Mouse (Mus musculus) left cerebral cortex, postnatal 4 days (tissue): ENCODE data around the gene Zfp593. TPM values are rescaled to one million over a fixed set of nuclear protein-coding genes. Genes with fewer than 3 reads are reported as not detected.
A peak's percentile ranks its signal among the peaks of the same experiment; 100 is the strongest.
"Not testable (repeated sequence)": the region's sequence is repeated elsewhere in the genome, so short reads cannot be mapped to it uniquely, and the experiment has no call there.

Source experiments
- DNase-seq: peaks from one replicate; pipeline ENCODE4 v3.0.0-alpha.2; 2022
- intact Hi-C: fragments of 180-260 bp; cut with DNase I; formaldehyde crosslinking; loops from one replicate; pipeline ENCODE4 v1.15.1; 2025
- total RNA-seq, 2 experiments: library from RNA; stranded (reverse); gene quantifications; 2 replicates each; pipeline ENCODE4 v1.2.3; 2021

Gene Zfp593
- total RNA-seq, result 10 to 100 TPM; 15.4 to 16.5 TPM

DNA sequence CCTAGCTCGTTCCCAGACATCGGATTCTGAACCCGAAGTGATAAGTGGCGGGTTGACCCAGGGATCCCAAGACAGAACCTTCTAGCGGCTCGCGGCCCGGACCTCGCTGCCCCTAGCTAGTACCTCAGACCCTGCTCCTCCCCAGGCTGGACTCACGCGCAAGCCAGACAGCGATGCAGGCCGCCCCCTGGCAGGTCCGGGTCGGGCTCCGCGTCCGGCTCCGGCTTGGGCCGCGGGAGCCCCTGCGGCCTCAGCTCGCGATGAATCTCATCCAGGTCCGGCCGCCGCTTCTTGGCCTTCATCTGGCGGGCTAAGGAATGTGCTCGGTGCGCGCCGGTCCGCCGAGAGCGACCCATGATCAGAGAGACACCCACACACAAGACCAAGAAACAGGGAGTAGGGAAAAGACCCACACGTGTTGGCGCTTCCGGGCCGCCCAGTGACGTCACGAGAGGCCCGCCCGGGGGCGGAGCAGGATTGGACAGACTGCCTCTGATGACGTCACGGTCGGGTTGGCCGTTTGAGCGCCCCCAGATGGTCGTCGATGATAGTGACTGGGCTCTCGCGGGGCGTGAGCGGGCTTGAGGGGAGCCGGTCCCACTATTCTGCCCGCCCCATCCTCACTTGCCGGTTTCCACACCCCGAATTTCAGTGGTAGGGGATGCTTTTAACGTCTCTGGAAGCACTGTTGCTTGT lies at the start of gene Zfp593:
Zfp593 (minus strand) TSS at position 445 of the 696 bp plus-strand sequence.
- DNase-seq, result peak; percentile 96
- intact Hi-C loops, result no loop called here

DNA sequence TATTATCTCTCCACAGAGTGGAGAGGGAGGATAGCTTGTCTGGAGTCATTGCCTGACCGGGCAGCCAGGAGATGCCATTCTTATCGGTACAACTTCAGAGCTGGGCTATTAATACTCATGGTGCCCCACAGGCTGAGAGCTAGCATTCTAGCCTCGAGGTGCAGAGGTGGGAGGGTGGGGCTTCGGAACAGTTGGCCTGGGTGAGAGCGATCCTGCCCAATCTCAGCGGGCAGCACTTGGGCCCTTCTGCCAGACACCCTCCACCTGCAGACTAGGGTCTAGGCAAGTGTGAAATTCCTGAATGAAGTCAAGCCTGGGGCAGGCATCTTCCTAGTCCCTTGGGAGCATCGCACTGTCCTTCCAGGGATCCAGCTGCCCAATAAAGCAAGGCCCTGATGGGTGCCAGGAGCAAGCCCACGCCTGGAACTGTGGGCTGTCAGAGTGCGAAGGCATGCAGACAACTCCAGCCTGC lies 48.3 kb upstream of the Zfp593 start:
- intact Hi-C loops, result no loop called here
- no peak for DNase-seq

DNA sequence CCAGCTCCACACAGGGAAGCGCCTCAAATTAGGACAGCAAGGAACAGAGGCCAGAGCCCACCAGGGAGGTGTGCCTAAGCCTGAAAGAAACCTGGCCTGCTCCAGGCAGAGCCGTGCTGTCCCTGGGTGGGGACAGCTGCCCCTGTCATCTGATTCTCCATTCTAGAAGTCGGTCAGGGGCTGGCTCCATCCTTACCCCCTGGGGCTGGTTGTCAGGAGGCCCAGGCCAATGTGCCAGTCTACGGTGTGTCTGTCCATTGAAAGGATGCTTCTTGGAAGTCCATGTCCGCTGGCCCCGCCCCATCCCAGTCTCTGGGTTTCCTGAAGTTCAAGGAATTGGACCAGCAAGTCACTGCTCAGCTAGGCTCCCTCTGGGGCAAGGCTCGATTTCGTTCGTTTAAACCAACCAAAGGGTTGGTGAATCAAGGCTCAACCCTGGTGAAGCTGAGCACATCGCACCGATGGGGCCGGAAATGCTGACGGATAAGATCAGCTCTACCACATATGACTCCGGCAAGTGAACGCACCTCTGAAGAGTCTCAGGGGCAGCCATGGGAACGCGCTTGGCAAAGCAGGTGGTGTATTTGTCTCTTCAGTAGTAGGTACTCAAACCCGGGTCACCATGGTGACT lies 47.8 kb upstream of the Zfp593 start:
- intact Hi-C loops, result no loop called here
- peak; percentile 30 for DNase-seq

DNA sequence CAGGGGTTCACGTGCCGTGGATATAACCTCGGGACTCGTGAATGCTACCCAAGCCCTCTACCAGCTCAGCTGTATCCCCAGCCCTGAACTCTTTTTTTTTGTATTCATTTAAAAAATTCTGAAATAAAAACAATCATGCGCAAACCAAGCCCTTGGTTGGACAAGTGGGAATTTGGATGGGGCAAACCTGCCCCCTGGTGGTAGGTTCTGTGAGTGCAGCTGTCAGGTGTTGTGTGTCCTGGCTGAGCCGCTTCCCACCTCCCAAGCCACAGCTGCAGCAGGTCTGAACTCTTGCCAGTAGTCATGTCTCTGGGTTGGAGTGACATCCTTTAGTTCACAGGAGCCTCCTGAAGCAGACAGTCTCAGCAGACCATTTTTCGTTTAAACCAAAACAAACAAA lies 46.7 kb upstream of the Zfp593 start:
- peak; percentile 75 for DNase-seq
- intact Hi-C loops, result no loop called here

DNA sequence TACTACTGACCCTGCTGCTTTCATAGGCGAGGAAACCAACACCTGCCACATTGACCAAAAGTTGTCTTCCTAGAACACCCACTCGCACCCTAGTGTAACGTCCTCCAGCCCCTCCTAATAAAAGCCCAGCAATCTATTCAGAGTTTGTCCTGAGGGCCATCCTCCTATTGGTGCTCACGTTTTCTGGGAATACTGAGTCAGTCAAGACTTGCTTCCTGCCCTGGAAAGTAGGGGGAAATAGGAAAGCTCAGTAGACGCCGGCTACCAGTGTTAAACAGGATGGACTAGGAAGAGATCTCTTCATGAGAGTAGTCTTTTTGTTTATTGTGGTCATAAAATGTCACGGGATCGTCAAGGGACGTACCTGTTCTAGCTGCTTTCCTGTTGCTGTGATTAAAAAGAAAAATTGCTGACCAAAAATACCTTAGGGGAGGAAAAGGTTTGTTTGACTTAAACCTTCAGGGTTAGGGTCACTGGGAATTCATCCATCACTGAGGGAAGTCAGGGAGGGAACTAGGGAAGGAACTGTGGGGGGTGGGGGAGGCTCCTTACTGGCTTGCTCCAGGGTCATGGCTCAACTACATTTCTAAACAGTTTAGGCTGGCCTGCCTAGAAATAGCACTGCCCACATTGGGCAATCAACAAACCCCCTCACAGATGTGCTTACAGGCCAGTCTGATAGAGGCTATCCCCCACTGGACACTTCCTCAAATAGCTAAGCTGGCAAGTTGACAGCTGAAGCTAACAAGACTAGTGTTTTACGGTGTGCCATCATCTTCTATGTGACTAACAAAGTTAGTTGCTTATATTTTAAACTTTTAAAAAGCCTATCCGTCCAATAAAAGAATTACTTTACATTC lies 43.2 kb upstream of the Zfp593 start:
- intact Hi-C loops, result no loop called here
- DNase-seq, result no peak

DNA sequence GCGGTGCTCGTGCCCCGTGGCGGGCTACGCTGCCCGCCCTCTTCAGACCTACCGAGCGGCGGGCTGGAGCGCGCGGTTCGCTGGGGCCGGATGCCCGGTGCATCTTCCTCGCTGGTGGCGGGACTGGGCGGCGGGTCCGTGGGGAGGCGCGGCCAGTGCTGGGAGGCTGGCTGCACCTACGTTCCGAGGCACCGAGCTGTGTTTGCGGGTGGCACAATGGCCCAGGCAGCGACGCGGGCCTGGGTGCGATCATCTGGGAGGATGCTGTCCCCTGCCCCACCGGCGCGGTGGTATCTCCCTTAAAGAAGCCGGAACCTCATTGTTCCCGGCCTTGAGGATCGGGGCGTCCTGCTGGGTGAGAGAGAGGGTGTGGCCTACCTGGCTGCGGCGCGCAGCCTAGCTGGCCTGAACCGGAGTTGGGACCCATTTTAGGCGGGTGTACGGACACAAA lies 42.2 kb upstream of the Zfp593 start, which contains the start of gene Pdik1l:
Pdik1l (minus strand) TSS at position 321 of the 451 bp plus-strand sequence.
- intact Hi-C loops, result no loop called here
- DNase-seq, result peak; percentile 85

DNA sequence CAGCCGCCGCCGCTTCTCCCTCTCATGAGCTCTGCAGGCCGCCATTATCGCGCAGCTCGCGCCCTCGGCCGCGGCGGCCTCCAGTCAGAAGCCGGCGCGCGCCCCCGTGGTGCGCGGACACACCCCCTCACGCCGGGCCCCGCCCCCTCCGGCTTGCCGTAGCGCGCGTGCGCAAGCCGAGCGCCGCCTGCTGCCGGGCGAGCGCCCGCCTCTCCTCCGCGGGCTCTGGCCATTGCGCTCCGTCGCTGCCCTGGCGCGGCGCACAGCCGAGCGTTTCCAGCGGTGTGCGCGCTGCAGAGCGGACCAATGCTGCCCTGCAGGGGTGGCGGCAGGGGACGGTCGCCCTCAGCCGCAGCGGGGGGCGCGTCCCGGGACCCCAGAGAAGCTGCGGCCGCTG lies 41.8 kb upstream of the Zfp593 start:
- peak; percentile 96 for DNase-seq
- intact Hi-C loops, result no loop called here

DNA sequence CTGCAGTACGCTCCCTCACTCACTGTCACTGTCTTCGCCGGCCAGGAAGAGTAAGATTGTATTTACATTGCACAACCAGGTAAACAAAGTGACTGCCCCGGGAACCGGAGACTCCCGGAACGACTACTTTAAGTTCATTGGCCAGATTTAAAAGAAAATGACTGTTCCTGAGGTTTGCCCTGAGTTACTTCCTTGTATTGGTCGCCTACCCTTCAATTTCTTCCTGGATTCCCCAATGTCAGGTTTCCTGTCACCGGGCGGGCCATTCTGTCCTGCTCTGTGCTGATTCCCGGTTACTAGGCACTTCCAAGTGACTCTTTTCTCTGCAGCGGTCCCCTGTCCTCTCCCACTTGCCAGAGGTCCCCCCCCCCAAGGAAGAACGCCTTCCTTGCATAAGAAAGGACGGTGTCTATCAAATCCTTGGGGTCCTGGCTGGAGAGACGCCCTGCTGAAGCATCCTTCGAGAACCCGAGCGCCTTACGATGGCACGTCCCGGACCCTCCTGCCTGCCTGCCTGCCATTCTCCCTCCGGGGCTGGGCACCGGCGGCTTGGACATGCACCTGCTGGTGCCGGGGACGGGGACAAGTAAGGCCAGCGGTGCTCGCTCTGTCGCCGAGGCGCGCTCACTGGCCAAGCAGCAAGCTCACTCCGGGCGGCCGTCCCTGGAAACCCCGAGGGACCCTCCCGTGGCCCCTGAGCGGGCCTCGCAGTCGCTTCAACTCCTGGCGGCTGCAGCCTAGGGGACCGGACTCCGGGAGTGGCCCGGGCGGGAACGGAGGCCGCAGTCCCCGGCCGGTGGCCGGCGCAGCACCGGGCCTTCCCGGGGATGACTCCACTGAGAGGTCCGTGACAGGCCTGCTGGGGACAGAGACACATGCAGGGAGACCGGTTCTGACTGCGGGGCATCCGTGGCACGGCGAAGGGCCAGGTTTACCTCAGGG lies 41.1 kb upstream of the Zfp593 start:
- intact Hi-C loops, result no loop called here
- peak; percentile 43 for DNase-seq

DNA sequence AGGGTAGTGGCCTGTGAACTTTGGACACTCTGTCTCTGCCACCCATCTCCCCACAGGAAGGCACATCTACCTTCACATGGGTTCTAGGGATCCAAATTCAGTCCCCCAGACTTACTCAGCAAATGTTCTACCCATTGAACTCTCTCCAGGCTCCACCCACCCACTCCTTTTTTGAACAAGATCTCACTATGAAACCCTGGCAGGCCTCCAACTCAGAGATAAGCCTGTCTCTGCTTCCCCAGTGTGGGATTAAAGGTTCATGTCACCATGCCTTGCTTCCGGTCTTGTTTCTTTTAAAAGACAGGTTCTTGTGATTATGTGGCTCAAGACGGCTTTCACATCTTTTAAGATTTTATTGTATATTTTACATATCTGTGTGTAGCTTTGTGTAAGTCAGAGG lies 39.5 kb upstream of the Zfp593 start:
- no peak for DNase-seq
- intact Hi-C loops, result no loop called here

DNA sequence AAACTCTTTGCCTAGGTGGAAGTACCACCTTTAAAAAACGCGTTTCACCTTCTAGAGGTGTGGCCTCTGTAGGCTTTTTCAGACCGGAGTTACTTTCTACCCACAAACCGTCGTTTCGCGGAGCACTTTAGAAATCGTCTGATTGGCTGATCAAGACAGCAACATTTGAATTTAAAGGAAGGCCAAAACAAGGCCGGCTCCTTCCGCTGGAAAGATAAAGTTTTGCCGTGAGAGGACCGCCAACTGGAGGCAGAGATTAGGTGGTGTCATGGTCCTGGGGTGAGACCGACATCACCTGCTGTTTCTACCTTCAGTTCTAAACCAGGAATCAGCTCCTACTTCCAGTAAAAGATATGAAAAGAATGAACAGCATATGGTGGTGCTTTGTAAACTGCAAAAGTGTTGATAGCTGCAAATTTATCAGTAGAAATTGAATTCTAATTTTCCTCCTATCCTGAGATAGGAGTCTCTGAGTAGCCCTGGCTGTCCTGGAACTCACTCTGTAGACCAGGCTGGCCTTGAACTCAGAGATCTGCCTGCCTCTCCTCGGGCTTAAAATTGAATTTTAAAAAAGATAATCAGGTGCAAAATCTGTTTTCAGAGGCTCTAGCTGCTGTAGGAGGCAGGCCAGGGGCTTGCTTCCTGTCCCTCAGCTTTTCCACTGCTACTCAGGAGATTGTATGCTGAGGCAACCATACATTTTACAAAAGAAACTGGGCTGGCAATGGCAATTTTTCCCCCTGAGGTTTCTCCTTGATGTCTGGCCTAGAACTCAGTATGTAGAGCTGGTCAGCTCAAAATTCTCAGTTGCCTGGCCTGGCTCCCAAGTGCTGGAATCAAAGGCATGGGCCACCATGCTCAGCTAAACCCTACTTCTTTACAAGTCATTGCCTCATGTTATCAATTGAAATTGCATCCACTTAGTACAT lies 28.3 kb upstream of the Zfp593 start:
- DNase-seq, result no peak
- intact Hi-C loops, result no loop called here

DNA sequence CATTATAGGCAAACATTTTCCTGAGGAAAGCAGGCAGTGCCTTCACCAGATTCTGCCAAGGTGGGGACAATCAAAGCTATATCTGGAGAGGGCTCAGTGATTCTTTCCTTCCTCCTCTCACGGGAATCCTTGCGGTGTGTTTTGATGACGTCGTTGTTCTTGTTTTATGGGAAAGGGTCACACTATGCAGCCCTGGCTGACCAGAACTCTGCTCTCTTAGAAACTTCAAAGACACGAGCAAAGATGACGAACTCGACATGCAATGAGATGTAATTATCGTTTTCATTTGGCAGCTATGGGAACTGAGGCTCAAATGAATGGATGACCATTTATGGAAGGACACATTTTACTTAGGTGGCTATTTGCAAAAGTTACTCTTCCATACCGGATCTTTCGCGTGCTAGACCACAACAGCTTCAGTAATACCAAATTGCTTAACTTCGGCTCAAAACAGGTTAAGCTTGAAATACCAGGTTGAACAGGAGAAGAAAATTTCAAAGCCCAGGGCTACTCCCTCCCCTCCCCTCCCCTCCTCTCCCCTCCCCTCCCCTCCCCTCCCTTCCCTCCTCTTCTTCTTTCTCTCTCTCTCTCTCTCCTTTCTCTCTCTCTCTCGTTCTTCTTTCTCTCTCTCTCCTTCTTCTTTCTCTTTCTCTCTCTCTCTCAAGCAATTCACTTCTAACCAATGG lies 27.5 kb upstream of the Zfp593 start:
- intact Hi-C loops, result no loop called here
- no peak for DNase-seq

DNA sequence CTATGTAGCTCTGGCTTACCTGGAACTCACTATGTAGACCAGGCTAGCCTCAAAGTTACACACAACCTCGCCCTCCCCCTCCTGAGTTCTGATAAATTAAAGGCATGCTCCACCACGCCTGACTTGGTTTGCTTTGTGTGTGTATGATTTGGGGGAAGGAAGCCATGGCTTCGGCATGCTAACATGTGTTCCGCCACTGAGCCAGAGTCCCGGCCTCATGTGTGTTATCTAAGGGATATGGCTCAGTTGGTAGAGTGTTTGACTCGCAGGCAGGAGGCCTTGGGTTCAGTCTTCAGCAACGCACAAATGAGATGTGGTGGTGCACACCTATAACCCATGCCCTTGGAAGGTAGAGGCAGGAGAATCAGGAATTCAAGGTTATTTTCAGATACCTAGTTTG lies 26.6 kb upstream of the Zfp593 start:
- no peak for DNase-seq
- intact Hi-C loops, result no loop called here

DNA sequence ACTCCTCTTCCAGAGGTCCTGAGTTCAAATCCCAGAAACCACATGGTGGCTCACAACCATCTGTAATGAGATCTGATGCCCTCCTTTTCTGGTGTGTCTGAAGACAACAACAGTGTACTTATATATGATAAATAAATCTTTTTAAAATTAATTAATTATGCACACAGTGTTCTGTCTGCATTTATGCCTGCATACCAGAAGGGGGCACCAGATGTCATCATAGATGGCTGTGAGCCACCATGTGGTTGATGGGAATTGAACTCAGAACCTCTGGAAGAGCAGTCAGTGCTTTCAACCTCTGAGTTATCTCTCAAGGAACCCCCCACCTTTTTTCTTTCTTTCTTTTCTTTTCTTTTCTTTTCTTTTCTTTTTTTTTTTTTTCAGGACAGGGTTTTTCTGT lies 24.2 kb upstream of the Zfp593 start:
- DNase-seq, intact Hi-C loops: not testable (repeated sequence)

DNA sequence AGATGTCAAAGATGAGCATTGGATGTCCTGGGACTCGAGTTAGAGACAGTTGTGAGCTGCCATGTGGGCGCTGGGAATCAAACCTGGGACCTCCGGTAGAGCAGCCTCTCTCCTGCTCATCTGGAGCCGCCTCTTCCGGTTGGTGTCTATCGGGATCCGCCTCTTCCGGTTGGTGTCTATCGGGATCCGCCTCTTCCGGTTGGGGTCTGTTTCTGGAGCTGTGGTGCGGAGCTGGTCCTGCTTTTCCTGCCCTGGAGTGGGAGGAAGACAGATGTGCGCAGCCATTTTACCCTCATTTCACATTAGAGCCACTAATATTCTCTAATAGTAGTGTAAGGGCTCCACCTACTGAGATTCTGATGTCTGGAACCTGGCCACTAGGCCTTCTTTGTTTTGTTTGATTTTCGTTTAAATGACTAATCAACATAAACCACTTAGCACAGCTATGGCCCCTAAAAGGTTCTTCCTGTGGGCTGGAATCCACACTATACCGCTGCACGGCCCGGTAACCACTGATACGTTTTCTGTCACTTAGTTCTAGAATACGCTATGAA lies 22.8 kb upstream of the Zfp593 start:
- intact Hi-C loops, result no loop called here
- no peak for DNase-seq

DNA sequence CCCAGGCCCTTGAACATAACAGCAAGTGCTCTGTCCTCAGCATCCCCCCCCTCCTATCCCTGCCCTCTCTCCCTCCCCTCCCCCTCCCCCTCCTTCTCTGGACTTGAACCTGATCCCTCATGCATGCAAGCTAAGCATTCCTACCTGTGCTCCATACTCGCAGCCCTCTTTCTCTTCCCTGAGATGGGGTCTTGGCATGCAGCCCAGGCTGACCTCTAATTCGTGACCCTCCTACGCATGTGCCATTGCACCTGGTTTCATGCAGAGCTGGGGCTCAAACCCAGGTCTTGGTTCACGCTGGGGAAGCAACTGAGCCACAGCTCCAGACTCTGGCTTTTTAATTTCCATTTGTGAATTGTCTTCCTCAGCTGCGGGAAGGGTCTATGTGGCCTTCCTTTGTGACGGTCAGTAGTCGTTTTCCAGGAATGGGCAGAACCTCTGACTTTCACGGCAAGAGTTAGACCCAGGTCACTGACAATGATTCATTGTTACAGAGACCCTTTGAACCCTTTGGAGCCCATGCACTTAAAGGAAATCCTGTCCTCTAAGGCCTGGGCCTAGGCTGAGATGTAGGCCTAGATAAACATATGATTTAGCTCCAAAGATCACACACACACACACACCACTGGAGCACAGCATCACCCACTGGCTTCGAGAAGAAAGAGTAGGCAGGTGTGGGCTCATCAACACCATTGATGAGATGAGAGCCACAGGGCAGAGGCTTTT lies 20.6 kb upstream of the Zfp593 start:
- intact Hi-C loops, result no loop called here
- DNase-seq, result no peak

DNA sequence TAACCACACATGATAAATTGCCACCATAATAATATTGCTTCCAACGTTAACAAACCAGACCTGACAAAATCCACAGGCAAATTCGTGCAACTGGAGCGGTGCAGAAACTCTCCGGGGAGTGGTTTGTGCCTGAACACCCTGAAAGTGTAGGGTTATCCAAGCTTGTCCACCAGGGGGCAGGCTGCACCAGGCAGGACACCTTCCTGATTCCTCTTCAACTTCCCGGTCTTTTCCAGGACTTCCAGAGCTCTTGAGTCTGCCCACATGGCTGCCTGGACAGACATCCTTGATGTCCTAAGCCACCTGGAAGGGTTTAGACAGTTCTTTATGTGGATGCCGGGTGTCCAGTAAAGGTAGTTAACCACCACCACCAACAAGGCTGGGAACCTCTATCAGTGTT lies 17.8 kb upstream of the Zfp593 start:
- DNase-seq, result peak; percentile 70
- intact Hi-C loops, result no loop called here

DNA sequence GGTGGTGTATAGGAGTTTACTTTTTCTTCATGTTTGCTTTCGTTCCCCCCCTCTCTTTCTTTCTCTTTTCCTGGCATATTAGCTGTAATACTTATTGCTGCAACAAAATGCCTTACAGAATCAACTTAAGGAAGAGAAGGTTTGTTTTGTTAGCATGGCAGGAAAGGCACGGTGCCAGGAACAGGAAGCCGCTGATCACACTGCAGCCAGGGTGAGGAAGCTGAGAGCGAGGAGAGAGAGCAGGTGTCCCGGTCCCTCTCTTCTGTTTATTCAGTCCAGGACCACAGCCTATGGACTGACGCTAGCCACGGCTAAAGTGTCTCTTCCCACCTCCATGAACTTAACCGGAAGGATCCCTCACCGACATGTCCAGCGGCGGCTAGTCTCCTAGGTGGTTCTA lies 13.0 kb upstream of the Zfp593 start:
- no peak for DNase-seq
- intact Hi-C loops, result no loop called here
